Mouse (Mus musculus) heart, postnatal 14 days (tissue): ENCODE data around the gene Ncaph2. TPM values are rescaled to one million over a fixed set of nuclear protein-coding genes. Genes with fewer than 3 reads are reported as not detected.
A peak's percentile ranks its signal among the peaks of the same experiment; 100 is the strongest.

Experiments used
- DNase-seq, 2 experiments: peaks; one replicate each; pipeline ENCODE4 v3.0.0; 2021 to 2022
- intact Hi-C: fragments of 180-260 bp; cut with DNase I; formaldehyde crosslinking; loops from one replicate; pipeline ENCODE4 v1.15.1; 2025
- long read RNA-seq, 2 experiments: library from polyadenylated mRNA; stranded (forward); transcript quantifications; one replicate each; pipeline ENCODE4 v2.0.0; 2021
- total RNA-seq, 2 experiments: library from RNA; stranded (reverse); gene quantifications; 2 replicates each; pipeline ENCODE4 v1.2.3; 2021

Gene Ncaph2
- total RNA-seq, result 10 to 100 TPM; 56.0 to 64.7 TPM
- long read RNA-seq, experiment 1, transcript Ncaph2-209 (20 exons, 3,255 nt), result minor isoform, 17 of 126 reads
- long read RNA-seq, experiment 1, transcript Ncaph2-202 (20 exons, 3,299 nt), result major isoform, 66 of 126 reads
- long read RNA-seq, experiment 1, transcript Ncaph2-203 (20 exons, 3,302 nt), result minor isoform, 9 of 126 reads
- long read RNA-seq, experiment 1, transcript Ncaph2-201 (20 exons, 3,223 nt), result minor isoform, 5 of 126 reads
- long read RNA-seq, experiment 1, partial matches to known transcripts, result 11 of 126 reads
- long read RNA-seq, experiment 1, other reads (novel, unspliced or antisense), result 18 of 126 reads
- long read RNA-seq, experiment 2, transcript Ncaph2-201 (20 exons, 3,223 nt), result minor isoform, 6 of 111 reads
- long read RNA-seq, experiment 2, transcript Ncaph2-209 (20 exons, 3,255 nt), result minor isoform, 14 of 111 reads
- long read RNA-seq, experiment 2, transcript Ncaph2-202 (20 exons, 3,299 nt), result major isoform, 57 of 111 reads
- long read RNA-seq, experiment 2, transcript Ncaph2-203 (20 exons, 3,302 nt), result minor isoform, 13 of 111 reads
- long read RNA-seq, experiment 2, partial matches to known transcripts, result 9 of 111 reads
- long read RNA-seq, experiment 2, other reads (novel, unspliced or antisense), result 12 of 111 reads

DNA sequence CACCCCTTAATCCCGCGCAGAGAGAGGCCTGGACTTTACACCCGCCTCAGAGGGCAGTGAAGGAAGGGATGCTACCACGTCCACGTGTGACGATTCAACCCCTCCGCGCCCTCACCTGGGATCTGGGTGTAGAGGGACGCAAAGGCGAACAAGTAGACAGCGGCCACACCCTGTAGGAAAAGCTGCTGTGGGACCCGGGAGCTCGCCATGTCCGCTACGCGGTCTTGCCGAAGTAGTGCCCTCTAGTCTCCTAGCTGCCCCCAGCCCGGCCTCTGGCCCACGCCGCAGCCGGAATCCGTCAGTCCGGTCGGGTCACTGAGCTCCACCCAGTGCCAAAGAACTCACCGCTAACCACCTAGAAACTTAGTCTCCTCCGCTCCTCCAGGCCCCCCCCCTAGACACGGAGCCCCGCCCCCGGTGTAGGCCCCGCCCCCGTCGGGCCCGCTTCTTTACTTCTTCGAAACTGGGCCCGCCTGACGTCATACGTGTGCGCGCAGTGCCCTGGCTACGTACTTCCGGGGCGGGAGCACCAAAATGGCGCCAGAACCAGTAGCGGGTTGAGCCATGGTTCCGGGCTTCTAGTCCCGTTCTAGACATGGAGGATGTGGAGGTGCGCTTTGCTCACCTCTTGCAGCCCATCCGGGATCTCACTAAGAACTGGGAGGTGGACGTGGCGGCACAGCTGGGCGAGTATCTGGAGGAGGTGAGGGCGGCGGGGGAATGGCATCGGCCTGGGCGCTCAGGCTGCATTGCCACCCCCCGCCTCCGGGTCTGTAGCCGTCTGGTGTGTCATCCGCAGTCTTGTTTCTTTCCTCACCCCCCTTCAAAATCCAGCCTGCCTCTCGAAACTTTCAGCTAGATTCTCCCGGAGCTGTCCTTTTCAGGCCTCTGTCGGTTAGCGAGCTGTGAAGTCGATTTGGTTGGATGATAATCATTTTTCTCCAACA, at the start of gene Ncaph2, which contains the start of gene Lmf2:
Gene Ncaph2, plus strand, starts transcription at position 479 of the 947 bp plus-strand sequence.
Gene Lmf2, minus strand, starts transcription at position 419 of the 947 bp plus-strand sequence.
- intact Hi-C loops, result loop anchor here (2.0 to 10.0 kb wide), 3 partner anchors 17 to 231 kb away; partner anchors contain the start of genes Hdac10, Sbf1, Sco2 and Tubgcp6
- peak; percentile 96 to 98 for DNase-seq

DNA sequence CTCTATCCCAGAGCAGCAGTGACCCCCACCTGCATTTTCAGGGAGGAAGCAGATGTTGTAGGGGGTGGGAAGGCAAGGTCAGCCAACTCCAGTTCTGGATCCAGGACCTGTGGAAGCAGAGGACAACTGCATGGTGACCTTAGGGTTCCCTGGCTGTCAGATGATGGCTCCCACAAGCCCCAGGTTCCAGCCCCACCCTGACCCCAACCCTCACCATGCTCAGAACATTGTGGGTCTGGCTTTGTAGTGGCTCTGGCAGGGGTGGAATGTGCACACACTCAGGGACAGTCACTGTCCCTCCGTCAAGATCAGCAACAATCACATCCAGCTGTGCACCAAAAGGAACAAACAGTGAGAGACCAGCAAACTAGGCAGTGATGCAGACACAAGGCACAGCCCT, 49.6 kb upstream of the Ncaph2 start:
- DNase-seq, result no peak

DNA sequence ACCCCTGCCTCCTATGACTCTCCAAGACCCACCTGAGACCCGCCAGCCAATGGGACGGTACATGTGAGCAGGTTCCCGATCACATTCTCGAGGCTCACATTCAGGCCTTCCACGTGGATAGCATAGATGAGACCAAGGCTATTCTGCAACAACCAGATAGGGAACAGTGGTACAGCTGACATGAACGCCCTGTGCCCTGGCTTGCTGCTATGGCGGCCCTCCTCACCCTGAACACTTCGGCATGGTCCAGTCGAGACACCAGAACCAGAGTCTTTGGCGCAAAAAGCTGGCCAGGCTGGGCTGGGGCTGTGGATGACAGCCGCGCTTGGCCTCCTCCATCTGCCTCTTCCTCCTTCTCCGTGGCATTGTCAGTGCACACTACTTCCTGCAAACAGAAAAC, 48.1 kb upstream of the Ncaph2 start:
- no peak for DNase-seq
- intact Hi-C loops, result no loop called here

More for the DNA sequence above, 49.6 kb upstream of the Ncaph2 start:
- intact Hi-C loops, result no loop called here

DNA sequence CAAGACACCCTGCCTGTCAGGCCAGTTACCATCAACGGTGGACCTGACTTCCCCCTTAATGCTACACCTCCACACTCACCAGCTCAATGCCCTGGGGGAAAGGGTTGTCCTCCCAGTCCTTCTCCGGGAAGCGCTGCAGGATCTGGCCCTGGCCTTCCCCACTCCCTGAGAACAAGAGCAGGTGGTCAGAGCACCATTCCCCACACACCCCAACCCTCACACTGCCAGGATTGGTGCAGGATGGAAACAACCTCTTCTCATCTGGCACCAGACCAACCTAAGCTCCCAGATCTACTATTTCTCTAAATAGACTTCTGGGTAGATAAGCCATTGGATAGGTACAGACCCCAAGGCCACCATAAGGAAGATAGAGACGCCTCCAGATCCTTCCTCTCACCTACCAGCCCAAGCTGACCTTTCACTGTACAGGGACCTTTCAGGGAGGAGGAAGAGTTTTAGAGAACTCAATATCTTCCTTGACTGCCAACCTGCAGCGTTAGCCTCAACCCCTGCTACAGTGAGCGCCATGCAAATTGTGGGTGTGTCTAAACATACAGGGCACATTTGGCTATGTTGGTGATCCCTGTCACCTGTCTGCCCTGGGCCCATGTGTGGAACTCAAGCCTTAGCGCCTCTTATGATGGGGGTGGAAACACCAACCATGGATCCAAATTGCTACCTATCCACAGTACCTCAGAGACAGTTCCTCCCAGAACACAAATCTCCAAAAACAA, 46.9 kb upstream of the Ncaph2 start:
- intact Hi-C loops, result no loop called here
- no peak for DNase-seq

DNA sequence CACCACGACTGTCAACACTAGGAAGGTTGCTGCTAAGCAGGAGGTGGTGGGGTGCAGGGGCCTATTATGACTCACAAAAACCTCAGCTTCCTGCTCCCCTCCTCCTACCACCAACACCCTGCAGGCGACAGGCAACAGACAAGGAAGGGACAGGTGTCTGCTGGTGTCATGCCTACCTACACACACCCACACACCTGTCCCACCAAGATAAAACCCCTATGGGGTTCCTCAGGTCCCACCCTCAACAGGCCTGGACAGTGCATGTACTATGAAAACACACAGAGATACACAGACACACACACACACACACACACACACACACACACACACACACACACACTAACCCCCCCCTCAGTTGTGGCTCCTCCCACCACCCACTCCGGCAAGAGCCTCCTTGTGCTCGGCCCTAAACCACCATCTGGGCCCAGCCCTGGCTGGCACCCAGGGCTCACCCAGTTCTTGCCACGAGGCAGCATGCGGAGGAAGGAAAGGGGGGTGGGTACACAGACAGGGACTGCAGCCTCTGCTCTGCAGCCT, 45.5 kb upstream of the Ncaph2 start:
- no peak for DNase-seq
- intact Hi-C loops, result no loop called here

DNA sequence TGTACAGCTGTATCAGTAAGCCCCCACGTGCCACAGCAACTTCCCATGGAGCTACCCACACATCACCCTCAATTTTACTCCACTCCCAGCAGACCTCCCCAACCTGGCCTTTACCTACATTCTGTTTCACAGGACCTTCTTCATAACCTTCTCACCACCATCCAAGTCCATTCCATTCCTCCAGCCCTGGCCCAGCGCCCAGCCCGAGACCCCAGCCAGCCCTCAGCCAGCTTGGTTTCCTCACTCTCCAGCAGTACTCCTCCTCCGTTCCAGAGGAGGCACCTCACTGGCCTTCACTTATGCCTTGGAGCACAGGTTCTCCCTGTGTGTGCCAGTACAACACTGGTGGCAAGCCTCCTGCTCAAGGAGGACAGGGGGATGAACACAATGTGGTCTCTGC, 42.2 kb upstream of the Ncaph2 start:
- DNase-seq, result no peak
- intact Hi-C loops, result no loop called here

DNA sequence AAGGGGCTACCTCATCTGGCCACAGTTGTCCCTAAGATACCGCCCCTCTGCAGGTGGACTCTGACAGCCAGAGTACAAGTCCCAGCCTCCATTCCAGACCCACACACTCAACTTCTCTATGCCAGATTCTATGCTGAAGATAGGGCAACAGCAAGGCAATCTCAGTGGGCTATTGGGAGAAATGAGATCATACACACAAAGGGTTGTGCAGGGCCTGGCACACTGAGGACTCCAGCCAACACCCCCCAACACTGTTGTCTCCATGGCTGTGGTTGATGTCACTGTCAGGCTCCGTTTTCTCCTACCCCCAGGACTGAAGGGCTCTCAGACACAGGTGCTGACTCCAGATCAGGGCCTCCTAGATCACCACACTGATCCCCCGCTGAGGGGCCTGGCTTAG, 41.4 kb upstream of the Ncaph2 start:
- intact Hi-C loops, result loop anchor here (2.0 kb wide), 1 partner anchor 41 kb away; the partner anchor contains the start of genes Lmf2 and Ncaph2

DNA sequence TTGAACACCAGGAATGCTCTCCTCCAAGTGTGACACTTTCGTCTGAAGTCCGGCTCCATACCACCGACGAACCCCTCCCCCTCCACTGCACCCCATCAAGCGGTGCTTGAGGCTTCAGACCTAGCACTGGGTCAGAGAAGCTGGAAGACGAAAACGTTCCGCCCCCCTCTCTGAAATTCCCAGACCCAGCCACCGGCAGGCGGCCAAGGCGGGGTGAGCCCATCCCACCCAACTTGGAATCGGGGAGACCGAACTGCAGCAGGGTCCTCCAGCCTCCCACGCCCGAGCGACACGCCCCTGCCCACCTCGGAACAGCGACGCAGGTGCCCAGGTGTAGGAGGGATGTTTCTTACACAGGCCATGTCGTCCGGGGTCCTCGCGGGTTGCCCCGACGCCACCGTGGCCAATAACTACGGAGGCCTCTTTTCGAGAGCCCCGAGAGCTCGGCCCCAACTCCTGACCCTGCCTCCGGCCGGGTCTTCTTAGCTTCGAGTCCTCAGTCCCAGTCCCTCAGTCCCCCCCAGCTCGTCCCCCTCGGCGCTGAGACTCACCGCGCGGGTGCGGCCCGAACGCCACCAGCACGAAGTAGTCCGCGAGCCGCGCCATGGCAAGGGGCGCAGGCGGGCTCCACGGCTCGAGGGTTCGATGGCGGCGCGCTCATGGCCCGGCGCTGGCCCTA, 40.9 kb upstream of the Ncaph2 start:
- intact Hi-C loops, result loop anchor here (2.0 to 5.0 kb wide), 2 partner anchors 40 to 58 kb away; partner anchors contain the start of genes Lmf2, Ncaph2 and Sco2

More for the DNA sequence above, 41.4 kb upstream of the Ncaph2 start:
- DNase-seq, result no peak

DNA sequence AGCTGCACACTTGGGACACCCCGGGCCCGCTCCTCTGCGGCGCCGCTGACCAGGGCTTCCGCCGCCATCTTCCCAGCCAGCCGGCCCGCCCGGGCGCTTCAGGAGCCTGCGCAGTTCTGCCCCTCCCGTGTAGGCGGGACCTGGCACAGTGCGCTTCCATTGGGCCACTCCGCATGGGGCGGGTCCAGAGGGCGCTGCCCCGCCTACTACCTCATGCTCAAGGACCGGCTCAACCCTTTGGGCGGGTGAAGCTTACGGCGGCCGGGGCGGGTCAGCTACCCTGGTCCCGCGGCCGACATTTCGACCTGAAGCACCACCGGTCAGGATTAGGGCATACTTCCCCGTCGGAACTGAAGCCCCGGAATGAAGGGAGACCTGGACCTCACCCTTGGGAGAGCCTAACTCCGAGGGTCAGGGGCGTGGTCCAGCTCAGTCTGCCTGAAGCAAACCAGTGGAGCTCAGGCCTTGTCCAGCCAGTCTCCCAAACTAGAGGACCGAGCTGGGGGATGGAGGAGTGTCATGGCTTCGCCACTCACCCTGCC, 40.3 kb upstream of the Ncaph2 start, which contains the start of gene Sbf1:
Gene Sbf1, minus strand, starts transcription at position 122 of the 542 bp plus-strand sequence.
- DNase-seq, result peak; percentile 99
- intact Hi-C loops, result loop anchor here (2.0 to 5.0 kb wide), 2 partner anchors 40 to 57 kb away; partner anchors contain the start of genes Lmf2, Ncaph2 and Sco2

More for the DNA sequence above, 40.9 kb upstream of the Ncaph2 start:
- peak; percentile 35 for DNase-seq

DNA sequence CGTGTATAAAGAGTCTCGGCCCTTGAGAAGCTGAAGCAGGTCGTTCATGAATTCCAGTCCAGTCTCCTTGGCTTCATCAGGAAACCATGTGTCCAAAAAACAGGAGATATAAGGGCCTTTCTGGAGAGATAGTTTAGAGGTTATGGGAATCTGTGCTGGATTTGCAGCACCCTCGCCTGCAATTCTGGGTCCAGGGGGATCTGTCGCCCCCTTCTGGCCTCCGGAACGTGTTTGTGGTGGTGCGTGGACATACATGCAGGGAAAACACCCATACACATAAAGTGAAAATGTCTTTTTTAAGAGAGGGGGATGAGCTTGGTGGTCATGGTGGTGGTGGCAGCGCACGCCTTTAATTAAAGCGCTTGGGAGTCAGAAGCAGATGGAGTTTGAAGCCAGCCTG, 39.4 kb upstream of the Ncaph2 start:
- intact Hi-C loops, result loop anchor here (5.0 kb wide), 1 partner anchor 56 kb away; the partner anchor contains the start of gene Sco2

DNA sequence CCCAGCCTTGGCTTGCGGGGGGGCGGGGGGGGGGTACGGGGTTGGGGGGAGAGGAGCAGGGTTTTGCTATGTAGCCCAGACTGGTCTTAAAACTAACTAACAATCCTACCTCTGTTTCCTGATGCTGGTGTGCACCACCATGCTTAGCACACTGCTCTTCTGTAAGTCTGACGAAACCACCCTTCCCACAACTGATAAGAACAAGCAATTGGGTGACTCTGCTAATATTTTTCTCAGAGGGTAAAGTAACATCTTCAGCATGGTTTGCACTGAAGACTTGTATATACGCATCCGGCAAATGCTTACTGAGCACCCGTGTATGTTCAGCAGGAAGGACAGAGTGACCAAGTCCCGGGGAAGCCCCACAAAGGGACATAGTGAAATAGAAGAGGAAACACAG, 34.3 kb upstream of the Ncaph2 start:
- DNase-seq, result no peak
- intact Hi-C loops, result no loop called here

More for the DNA sequence above, 39.4 kb upstream of the Ncaph2 start:
- no peak for DNase-seq

DNA sequence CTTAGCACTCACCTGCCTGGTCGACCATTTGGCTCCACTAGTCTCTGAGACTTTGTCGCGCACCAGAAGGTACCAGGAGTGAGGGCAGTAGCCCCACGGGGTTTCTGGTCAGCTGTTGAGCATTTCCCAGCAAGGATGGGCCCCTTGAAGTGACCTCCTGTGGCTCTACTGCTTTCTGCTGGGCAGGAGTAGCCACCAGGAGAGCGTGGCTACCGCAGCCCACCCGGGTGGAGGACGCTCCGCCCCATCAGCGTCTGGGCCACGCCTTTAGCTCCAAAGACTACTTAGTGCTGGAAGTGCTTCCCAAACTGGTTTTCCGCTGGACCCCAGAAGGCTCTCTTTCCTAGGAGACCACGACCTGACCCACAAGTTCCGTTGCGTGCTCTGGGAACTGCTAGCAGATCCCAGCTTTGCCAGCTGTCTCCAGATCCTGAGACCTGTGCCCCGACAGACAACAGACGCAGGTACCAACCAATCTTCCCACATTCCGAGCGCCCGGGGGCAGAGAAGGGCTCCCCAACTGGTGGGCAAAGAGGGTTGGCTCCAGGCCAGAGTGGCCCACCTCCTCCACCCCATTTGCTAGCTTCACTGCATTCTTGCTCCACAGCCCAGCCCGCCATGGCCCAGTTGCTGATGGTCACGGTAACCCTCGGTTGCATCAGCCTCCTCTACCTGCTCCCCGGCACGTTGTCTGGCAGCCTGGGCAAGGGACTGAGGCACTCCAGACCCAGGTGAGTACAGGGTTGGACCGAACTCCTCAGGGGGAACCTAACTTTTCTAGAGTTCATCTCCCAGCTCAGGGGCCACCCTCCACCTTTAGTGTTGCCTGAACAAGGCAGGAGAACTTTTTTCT, 32.6 kb upstream of the Ncaph2 start, which contains the start of gene Adm2:
Gene Adm2, plus strand, starts transcription at position 51 of the 853 bp plus-strand sequence.
- intact Hi-C loops, result no loop called here
- no peak for DNase-seq

DNA sequence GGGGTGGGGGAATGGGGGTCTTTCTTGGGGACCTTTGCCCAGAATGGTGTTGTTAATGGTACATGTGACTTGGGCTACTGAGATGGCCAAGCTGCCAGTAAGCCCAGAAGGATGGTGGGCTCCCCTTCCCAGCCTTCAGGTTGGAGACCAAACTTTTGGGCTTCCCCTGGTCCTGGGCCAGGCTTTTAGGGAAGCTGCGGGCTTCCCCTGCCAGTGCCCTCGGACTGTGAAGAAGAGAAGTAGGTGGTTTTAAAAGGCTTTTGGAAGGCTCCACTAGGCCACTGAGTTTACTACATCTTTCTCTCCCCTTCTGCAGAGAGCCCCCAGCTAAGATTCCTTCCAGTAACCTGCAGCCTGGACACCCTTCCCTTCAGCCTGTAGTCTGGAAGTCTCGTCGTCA, 31.9 kb upstream of the Ncaph2 start:
- no peak for DNase-seq
- intact Hi-C loops, result no loop called here

DNA sequence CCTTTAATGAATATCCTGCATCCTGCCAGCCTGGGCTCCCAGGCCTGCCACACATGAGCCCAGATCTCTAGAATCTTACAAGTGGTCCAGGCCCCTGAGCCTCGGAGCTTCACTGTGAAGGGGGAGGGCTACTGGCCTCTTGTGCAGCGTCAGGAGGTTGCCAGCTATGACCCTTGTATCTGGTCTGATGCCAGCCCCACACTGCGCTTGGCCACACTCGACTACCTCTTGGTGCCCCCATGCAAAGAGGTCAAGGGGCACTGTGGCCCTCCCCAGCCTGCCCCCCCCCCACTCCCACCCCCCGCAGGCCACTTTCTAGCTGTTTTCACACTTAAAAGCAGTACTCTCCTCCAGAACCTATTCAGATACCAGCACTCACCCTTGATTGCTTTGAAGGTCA, 29.1 kb upstream of the Ncaph2 start:
- intact Hi-C loops, result no loop called here

DNA sequence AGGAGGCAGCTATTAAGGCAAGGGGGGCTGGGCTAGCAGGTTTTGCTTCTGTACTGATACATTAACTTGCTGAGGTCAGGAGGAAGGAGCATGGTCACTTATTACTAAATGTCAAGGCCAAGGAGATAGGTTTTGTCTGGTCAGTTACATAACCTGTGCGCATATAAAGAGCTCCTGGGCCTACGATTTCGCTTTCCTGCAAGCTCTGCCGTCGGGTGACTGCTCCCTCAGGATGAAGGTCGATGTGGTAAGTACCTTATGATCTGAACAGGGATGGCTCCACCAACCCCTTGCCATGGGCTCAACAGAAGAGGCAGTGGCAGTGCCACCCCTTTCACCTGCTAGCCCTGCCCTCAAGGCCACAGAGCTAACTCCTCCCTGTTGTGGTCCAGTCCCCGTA, 21.2 kb upstream of the Ncaph2 start, which contains the start of gene Miox:
Gene Miox, plus strand, starts transcription at position 128 of the 400 bp plus-strand sequence.
- no peak for DNase-seq
- intact Hi-C loops, result no loop called here

More for the DNA sequence above, 29.1 kb upstream of the Ncaph2 start:
- no peak for DNase-seq

DNA sequence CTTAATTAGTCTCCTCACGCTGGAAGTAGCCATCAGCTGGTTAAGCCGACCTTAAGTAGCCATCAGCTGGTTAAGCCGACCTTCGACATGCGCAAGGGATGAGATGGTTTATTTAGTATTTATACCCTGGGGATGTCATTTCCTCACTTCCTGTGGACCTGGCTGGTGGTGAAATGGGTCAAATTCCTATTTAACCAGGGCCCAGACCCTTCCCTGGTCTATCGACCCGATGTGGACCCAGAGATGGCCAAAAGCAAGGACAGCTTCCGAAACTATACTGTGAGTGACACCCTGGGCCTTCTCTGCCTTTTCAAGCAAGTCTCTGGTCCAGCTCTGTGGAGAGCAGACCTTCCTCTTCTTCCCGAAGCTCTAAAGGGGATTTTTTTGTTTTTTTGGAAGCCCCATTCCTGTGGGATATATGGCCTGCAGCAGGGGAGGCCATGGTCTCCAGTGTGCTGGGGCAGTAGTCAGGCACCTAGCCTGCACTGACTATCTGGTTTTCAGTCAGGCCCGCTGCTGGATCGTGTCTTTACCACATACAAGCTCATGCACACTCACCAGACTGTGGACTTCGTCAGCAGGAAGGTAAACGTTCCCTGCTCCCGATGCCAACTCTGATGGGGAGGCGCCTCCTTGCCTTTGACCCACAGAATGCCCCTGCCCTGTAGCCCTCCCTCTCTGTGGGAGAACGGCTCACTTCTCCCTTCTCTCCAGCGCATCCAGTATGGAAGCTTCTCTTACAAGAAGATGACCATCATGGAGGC, 20.6 kb upstream of the Ncaph2 start:
- DNase-seq, result no peak
- intact Hi-C loops, result no loop called here
